Mouse (Mus musculus): Measurements from ENCODE around the gene Tbx1.

The Tbx1 gene

DNA sequence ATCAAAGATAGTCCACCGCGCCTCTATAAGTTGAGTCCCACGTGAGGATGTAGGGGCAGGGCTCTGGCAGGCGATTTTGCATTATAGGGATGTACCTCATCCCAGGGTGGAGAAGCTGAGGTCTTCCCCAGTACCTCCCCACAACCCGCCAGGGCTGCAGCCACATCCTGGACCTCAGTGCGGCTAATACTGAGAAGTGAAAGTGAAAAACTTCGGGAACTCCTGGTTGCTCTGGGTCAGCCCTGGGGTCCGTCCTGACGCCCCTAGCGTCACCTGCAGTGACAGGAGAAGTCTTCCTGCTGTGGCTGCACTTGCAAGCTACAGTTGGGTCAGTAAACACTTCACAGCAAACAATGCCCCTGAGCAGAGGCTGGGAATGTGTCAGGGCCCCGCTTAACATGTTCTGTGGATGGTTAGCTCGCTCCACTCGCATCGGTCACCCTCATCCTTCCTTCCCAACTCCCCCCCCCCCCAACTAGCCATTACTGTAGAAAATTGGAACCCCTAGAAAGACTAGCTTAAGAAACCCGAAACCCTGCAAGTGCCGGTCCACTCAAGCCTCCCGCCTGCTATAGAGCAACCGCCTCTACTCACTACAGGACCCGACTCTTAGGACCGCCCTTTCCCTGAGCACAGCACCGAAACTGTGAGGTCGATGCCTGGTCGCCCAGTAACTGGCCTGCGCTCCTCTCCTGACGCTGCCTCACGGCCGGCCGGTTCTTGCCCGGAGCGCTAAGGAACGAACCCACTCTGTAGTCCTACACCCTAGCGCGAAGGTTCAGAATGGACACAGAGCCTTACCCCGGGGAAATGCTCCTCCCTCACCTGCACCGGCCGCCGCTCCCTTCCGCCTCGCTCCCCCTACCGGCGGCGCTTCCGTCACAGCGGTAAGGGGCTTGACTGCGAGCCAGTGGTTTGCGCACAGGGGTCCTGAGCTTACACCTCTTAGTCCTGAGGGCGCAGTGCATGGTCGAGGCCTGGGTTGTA lies at the start of gene Tbx1:
Gene Tbx1, minus strand, starts transcription at position 868 of the 987 bp plus-strand sequence.
- peak; percentile 15 to 24 for DNase-seq (ENCODE audit: low read depth in 2 of 2, low spot score in 2 of 2)

DNA sequence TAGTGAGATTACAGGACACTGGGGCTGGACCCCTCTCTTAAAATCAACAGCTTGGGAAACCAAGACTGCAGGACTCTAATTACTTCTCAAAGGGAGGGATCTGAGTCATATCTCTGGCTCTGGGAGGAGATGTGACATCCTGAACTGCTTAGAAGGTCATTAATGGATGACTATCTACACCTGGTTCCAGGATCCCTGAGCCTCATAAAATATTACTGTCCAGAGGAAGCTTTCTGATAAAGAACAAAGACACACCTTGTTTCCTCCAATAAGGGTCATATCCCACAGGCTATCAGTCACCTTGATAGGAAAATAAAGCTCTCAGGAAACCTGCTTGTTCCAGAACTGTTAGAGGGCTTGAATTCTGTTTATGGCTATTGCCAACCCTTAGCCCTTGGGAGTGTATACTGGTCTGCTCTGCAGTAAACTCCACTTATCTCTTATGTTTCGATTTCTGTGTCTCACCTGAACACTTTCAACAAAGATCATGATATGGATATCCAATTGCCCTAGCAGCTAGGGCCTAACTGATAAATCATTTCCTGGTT lies 49.0 kb upstream of the Tbx1 start:
- DNase-seq (ENCODE audit: low read depth in 2 of 2, low spot score in 2 of 2) = no peak

DNA sequence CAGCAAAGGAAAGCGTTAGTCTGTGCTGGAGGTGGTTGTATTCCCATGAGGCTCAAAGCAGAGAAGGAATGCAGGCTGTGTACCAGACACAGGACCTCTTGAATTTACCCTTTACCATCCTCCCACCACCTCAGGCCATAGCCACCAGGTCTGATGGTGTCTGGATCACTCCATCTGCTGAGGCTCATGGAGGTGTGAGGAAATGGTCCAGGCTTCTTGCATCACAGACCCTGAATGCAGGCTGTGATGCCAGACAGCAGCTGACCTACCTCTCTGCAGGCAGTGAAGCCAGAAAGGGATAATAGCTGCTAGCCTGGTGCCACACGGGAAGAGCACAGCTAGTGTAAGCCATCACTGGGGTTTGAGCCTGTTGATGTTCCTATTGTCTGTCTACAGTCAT lies 47.9 kb upstream of the Tbx1 start:
- DNase-seq (ENCODE audit: low read depth in 2 of 2, low spot score in 2 of 2) = no peak

DNA sequence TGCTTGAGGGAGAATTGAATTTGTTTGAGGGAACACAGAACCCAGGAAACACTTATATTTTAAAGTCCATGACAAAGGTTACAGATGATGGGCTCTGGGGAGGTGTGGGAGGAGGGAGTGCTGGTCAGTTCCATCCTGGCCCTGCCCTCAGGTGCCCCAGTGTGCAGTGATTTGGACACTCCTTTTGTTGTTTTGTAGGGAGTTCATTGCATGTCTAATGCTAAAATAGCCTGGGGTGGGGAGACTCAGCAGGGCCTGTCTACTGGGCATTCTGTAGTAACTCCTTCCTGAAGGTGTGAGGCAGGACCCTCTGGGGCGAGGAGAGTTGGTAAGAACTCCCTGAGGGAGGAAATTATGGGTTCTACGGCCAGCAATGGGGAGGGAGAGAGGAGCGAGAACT lies 46.3 kb upstream of the Tbx1 start:
- DNase-seq (ENCODE audit: low read depth in 2 of 2, low spot score in 2 of 2) = no peak

DNA sequence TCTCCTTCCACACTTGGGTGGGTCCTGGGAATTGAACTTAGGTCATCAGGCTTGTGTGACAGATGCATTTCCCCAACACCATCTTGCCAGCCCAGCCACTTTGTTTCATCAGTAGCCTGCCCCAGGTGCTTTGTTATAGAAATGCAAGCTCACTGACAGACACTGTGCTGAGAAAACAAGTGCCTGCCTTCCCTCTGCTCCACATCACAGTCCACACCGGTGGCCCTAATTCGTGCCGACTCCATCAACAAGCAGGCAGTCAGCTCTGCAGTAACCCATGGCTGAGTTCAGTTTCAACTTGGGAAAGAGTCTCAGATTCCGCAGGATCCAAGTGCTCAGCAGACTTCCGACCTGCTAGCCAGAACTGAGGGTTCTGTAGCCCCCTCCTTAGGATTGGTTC lies 45.9 kb upstream of the Tbx1 start:
- DNase-seq (ENCODE audit: low read depth in 2 of 2, low spot score in 2 of 2) = no peak

DNA sequence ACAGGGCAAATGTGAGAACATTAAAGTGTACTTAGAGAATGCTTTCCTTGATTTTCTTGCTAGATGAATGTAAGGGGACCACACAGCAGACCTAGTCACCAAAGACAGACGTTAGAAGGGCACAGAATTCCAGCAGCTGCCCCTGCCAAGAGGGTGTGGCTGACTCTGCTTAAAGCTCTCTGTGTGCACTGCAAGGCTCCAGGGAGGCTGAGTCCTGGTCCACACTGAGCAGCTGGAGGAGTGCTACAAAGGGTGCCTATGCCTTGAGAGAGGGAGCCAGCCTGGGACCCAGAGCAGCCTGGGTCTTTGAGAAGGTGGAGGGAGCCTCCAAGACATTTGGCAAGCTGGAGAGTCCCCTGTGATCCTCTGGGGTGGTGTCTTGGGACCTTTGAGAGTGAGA lies 42.9 kb upstream of the Tbx1 start:
- DNase-seq (ENCODE audit: low read depth in 2 of 2, low spot score in 2 of 2) = no peak

DNA sequence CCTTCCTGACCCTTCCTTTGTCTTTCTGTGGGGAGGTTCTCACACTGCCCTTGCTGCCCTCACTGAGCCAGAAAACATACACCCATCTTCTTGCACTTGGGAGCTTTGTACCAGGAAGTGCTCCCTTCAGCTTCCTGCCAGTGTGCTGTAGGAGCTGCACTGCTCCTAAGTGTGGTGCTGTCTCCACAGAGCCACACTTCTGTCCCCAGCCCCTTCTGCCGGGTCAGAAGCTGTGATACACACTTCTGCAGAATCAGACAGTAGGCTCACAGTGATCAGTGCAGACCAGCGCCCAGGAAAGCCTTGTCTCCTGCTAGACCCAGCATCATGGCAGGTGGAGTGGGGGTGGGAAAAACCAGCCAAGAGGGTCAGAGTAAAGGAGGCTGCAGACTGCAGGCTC lies 42.3 kb upstream of the Tbx1 start:
- no peak for DNase-seq (ENCODE audit: low read depth in 2 of 2, low spot score in 2 of 2)

DNA sequence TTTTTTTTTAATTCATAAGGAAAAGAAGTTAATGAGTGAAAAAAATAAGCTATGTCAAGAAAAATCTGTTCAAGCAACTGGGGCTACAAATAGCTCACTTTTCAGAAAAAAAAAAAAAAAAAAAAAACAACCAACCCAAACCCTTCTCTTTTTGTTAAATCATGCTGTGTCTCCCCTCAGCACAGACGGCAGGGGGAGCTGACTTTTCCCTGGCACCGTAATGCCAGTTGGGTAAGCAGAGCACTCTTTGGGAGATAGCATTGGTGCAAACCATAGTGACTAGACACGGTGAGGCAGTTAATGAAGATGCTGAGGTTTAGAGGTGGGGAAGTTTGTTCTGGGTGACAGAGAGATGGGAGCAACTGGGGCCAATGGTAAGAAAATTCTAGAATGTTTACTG lies 41.6 kb upstream of the Tbx1 start:
- no peak for DNase-seq (ENCODE audit: low read depth in 2 of 2, low spot score in 2 of 2)

DNA sequence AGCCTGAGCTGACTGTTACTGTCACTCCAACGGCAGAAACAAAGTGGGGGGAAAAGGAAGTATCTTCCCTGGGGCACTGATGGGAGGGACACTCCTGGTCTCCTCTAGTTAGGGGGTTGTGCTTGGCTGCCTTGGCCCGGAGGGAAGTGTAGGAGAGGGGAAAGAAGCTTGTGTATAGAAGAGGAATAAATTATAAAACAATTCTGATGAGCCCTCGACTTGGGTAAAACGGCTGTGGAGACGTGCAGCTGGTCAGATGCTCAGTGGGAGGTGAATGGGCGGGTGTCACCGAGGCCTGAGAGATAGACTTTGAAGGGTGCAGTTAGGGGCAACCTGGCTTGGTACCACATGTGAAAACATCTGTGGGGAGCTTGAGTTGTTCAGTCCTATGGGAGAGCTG lies 40.7 kb upstream of the Tbx1 start:
- DNase-seq (ENCODE audit: low read depth in 2 of 2, low spot score in 2 of 2) = no peak

DNA sequence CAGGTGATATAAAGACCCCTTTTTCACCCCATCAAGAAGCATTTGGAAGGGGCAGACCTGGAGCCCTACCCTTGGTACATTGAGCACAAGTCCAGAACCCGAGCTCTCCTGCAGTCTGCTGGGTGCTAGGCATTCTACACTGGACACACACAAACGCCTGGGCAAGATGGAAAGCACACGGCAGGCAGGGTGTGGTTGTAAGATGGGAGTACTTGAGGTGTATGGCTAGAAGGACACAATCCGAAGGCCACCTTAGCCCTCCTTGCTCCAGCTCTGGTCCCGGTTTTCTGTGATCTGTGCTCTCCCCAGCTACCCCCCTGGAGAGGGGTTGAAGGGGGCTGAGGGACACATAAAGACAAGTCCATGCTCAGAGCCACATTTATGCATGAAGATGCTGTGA lies 39.8 kb upstream of the Tbx1 start:
- no peak for DNase-seq (ENCODE audit: low read depth in 2 of 2, low spot score in 2 of 2)

DNA sequence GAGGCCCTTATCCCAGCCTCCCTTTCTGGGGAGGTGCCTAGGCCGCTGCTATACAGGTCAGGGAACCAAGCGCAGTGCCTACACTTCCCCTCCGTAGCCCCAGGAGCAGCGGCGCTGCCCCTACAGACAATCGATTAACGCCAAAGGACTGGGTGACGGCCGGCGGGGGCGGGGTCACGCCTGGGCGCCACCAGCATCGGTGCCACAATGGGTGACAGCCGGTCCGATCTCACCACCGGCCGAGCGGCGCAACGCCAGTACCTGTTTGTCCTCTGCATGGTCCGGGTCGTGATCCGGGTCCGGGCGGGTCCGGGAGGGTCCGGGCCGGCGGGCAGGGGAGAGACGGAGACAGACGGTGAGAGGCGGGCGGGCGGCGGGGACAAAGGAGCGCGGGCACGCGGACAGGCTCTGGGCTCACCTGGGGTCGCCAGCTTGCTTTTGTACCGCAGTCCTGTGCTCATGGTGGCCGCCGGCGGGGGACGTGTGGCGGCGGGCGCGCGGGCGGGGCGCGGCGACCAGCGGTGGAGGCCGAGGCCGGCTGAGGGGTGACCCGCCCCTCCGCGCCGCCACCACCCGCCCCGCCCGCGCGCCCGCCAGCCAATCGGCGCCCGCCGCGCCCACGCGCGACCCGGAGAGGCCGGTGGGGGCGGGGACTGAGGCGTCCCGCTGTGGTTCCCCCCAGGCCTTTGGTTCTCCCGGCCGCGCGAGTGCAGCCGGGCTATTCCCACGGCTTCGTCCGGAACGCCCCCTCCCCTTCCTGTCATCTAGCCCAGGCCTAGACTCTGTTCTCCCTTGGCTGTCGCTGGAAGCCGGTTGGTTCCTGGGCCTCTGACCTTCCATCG lies 39.1 kb upstream of the Tbx1 start, which contains the start of gene Sept5:
Gene Sept5, minus strand, starts transcription at position 565 of the 842 bp plus-strand sequence.
- DNase-seq (ENCODE audit: low read depth in 2 of 2, low spot score in 2 of 2) = no peak

DNA sequence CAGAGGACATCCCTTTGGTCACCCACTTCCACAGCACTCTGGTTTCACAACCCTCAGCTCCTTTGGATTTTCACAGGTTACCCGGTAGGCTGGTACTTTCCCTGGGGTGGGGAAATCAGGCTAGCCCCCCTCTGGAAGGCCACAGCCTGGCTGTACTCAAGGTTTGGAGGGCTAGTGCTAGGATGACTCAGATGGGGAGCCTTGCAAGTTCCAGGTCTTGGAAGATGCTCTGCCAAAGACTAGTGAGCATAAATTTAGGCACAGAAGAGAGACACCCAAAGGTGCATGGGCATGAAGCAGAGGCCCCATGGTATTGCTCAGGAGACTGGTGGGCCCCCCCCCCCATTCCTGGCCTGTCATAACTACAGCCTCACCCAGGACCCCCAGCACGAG lies 38.5 kb upstream of the Tbx1 start:
- DNase-seq (ENCODE audit: low read depth in 2 of 2, low spot score in 2 of 2) = no peak

DNA sequence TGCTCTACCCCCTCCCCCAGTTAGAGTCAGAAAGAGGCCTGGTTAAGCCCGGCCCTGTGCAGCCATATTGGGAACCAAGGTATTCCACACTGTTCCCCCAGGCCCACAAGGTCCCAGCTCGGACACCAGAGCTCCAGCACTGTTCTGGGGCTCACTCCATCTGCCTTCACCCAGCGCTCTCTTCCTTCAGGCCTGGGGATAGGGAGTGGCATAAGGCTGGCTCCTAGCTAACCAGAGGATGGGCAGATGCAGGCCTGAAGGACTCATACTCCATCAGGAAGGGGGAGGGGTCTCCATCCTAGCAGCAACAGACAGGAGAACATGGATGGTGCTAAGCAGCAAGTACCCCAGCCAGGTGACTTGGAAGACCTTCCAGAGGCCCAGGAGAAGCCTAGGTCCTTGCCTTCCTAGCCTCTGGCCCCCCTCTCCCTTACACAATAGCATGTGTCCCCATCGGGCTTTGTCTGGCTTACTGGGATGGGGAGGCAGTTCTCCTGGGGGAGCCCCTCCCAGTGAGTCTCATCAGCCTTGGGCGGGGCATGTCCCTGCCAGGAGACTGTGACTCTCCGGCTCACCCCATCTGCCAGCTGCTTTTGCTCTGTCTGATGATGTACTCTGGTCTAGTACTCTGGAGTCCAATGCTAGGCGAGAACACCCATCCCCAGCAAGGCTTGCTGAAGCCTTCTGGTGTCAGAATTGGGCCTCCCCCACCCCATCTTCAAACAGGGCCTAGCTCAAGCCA lies 37.9 kb upstream of the Tbx1 start:
- DNase-seq (ENCODE audit: low read depth in 2 of 2, low spot score in 2 of 2) = no peak

DNA sequence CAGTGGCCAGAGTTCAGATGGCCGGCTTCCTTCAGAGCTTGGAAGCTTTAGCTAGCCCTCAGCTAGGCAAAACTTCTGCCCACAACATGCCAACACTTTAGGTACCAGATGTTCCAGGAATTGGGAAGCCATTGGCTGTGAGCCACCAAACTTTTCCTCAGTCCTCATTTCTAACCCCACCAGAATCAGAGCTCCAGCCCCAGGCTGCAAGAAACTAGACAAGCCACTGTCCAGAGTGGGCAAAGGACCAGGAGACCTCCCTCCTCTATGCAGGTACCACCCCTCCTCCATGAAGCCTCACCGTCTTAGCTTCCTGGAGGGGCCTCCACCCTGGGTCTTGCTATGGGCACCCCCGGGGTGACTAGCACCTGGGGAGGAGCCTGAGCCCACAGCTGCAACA lies 36.7 kb upstream of the Tbx1 start:
- DNase-seq (ENCODE audit: low read depth in 2 of 2, low spot score in 2 of 2) = no peak

DNA sequence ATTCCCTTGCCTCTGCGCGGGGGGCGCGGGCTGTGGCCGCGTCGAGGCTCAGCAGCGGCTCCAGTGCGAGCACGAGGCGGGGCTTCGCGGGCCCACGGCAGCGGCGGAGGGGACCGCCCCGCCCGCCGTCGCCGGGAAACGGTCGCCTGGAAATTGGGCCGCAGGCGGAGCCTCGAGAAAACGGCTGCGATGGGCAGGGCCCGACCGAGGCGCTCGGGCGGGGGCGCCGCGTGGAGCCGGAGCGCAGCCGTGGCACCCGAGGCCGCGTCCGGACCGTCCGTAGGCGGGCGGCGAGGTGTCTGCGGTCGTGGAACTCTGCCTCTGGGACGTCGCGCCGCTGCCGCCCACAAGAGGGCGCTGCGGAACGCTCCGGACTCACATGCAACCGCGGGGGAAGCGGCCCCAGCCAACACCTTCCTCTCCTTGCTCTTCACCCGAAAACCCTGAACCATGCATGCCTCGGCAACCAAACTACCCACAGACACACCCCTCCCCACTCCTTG lies 36.0 kb upstream of the Tbx1 start, which contains the start of gene Gm49601:
Gene Gm49601, minus strand, starts transcription at position 52 of the 503 bp plus-strand sequence.
- peak; percentile 59 to 72 for DNase-seq (ENCODE audit: low read depth in 2 of 2, low spot score in 2 of 2)

DNA sequence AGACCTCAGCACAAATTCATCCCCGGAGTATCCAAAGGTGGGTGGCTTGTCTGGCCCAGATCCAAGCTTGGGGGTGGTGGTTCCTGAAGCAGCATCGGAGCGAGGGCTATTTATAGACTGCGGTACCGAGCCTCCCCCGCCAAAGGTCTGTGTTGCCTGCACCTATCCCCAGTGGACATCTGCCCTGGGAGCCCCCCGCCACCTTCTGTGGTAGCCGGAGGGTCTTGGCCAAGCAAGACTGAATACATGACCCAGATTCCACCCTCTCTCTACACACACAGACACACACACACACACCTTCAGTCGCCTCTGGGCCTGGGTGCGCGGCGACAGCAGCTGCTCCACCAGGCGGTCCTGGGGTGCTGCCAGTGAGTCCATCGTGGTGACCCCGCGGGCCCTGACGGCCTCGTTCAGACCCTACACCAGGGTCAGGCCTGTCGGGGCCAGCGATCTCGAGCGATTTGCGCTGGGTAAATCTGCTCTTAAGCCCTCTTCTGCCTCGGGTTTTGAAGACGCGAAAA lies 35.4 kb upstream of the Tbx1 start:
- DNase-seq (ENCODE audit: low read depth in 2 of 2, low spot score in 2 of 2) = no peak

DNA sequence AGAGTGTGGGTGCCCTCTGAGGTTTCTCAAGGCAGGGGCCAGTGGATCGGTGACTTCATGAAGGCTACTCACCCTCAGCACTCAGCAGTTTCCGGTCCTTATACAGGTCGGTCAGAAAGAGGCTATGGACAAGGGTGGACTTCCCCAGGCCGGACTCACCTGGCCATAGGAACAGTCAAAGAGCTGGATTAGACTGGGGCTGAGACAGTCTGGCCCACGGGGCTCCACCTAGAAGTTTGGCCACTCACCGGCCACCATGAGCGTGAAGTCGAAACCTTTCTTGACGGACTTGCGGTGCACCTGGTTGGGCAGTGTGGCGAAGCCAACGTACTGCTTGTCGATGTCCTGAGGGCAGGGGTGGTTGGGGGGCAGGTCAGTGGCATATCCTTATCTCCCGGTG lies 34.6 kb upstream of the Tbx1 start:
- DNase-seq (ENCODE audit: low read depth in 2 of 2, low spot score in 2 of 2) = no peak

DNA sequence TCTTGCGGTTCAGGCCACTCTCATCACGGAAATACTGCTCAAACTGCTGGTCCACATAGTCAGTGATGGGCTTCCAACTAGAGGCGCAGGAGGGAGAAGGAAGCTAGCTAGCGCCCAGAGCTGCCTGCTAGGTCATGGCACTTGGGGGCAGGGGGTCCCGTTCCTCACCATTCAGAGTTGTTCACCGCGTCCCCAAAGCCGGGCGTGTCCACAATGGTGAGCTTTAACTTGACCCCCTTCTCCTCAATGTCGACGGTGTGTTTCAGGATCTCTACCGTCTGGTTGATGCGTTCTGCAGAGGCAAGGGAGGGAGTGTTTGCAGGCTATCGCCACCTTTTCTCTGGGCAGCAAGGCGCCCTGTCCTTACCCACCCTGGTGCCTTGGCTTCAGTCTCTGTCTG lies 34.2 kb upstream of the Tbx1 start:
- DNase-seq (ENCODE audit: low read depth in 2 of 2, low spot score in 2 of 2) = no peak

DNA sequence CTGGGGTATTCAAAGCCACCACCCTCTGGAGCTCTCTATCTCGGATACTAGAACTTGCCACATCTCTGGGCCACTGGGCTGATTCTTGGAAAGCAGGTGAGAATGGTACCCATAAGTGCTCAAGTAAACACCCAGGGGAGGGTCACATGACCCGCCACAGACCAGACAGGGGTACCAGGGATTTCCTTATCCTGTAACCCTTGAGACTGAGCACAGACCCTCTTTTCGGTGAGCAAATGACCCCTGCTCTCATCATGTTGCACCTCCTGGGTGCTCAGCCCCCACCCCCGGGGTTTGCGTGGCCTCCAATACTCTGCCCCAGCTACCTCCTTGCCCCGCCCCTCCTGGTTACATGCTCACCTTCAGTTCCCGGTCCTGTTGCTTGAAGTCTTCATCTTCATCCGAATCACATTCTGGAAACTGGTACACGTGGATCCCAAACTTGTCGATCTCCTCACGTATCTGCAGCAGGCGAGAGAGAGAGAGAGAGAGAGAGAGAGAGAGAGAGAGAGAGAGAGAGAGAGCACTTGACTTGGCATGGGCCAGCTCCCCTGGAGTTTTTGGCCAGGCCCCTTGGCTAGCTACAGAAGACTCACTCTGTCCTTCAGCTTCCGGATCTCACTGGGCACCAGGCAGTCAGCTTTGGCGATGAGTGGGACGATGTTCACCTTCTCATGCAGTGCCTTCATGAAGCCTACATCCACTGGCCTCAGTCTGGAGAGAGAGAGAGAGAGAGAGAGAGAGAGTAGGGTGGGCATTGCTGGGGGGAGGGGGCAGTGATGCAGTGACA lies 33.5 kb upstream of the Tbx1 start:
- DNase-seq (ENCODE audit: low read depth in 2 of 2, low spot score in 2 of 2) = no peak
